Mouse (Mus musculus): ENCODE data around the gene Mutyh.

The Mutyh gene

DNA sequence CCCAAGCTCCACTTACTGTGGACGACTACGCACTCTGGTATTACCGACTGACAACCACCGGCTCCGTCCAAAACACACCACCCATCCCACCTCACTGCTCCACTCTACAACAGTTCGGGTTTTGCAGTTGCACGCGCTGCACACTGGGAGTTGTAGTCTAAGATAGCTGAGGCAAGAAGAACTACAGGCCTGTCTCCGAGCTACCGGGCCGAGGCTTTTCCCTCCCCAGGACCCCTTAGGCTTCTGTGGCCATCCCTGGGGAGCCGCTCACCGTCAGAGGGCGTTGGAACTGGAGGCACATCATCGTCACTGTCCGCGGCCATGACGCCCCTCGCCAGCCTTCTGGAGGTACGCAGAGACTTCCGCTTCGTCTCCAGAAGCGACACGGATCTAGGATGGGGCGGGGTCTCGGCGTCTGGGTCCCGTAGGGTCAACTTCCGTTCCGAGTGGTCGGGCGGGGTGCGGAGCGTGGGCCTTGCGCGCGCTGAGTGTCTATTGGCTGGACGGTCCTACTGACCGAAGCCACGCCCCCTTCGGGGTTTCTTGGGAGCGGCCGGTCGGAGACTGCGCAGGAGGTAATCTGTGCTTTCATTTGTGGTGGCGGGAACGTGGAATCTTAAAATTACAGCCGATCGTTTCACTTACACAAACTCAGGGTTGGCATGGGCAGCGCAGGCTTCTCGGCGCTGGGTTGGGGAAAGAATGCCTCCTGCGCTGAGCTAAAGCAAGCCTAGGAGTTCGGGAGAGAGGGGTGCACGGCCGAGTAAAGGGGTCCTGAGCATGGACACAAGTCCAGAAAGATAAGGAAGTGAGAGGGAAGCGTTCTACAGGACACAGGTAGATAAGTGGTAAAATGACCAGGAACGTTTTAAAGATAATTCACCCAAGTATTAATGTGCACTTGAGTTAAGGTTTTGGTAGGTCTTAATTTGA lies at the start of gene Mutyh, which contains the start of gene Toe1:
Mutyh (plus strand) TSS at position 527 of the 933 bp plus-strand sequence.
Toe1 (minus strand) TSS at position 444 of the 933 bp plus-strand sequence.
- peak; percentile 97 for DNase-seq

DNA sequence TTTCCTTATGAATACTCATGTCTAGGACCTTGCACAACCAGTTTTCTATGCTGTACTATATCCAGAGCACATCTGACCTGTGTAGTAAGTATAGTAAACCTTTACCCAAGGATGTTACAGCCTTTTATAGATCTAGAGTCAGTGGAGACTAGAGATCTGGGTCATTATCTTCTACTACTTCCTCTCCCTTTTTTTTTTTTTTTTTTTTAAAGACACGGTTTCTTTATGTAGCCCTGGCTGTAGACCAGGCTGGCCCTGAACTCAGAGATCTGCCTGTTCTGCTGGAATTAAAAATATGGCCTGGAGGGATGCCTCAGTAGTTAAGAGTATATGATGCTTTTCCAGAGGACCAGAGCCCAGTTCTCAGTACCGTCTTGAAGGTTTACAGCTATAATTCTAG lies 45.6 kb upstream of the Mutyh start:
- no peak for DNase-seq

DNA sequence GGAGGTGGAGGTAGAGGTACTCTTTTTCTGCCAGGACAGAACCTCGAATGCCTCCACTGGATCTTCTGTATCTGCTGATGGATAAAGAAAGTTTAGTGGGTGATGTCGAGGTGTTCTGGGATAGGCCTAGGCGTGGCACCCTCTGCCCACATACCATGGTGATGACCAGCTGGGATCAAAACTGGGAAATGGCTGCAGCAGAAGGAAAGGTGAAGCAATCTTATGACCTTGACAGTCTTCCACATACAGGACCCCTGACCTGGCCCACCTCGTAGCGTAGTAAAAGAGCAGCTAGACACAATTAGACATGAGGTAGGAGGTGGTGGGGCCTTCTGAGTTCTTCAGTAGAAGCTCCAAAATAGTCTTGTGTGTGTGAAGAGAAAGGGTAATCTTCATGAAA lies 43.5 kb upstream of the Mutyh start:
- no peak for DNase-seq

DNA sequence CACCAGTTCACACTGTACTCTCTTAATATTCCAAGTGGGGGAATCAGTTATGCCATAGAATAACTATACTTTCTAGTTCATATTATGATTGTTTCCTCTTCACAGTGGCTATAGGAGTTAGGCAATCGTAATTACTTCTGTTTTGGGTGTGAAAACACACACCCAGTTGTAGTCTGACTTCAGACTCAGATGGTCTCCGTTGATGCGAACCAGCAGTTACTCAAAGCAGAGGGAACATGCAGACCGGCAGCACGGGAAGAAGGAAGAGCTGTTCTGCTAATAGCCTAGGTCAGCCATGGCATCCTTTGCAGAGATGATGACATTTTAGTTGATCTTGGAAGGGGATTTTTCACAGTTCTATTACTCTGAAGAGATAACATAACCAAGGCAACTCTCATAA lies 39.0 kb upstream of the Mutyh start:
- DNase-seq = no peak

DNA sequence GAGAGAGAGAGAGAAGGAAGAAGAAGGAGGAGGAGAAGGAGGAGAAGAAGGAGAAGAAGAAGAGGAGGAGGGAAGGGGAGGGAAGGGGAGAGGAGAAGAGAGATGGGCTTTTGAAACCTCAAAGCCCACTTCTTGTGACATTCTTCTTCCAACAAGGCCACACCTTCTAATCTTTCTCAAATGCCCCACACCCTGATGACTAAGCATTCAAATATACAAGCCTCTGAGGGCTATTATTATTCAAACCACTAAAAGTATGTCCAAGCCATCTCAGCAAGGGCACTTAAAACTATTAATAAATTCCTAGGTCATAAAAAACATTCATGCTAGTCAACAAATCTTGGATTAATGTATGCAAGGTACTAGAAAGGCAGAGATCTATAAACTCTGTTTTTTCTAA lies 38.5 kb upstream of the Mutyh start:
- DNase-seq = no peak

DNA sequence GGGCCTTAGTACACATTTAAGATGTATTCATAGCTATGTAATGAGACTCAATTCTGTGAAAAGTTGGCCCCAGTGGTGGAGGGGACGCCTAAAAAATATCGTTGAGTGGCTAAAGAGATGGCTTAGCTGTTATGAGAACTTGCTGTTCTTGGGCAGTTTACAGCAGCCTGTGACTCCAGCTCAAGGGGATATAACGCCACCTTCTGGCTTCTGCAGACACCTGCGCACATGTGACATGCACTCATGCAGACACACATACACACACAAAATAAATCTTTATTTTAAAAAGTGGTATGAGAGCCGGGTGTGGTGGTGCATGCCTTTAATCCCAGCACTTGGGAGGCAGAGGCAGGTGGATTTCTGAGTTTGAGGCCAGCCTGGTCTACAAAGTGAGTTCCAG lies 31.1 kb upstream of the Mutyh start:
- no peak for DNase-seq

DNA sequence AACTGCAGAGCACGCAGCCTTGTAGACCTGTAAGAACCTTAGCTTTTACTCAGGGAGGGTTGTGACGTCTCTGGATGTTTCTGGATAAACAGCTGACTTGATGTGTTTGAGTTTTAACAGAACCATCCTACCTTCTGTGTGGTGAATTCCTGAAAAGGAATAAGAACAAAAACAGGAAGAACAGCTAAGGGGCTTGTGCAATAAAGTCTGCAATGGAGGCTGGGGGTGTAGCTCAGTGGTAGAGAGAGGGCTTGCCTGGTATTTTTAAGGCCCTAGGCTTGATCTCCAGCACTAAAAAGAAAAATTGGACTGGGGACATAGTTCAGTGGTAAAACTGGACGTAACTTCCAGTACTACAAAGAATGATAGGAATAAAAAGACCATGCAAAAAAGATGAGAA lies 30.4 kb upstream of the Mutyh start:
- DNase-seq = no peak

DNA sequence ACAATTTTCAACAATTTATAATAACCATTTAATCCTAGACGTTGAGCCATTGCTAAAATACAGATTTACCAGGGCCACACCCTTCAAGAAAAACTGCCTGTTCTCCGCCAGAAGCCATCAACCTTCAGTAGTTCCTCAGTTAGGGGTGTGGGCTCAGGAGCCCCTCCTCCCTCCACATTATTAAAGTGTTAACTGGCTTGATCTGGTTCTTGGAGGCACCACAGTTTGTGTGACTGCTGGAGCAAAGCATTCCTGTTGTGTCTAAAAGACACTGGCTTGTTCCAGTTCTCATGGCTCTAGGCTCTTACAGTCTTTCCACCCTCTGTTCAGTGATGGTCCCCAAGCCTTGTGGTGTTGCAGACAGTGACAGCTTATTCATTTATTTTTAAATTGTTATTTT lies 27.0 kb upstream of the Mutyh start:
- no peak for DNase-seq

DNA sequence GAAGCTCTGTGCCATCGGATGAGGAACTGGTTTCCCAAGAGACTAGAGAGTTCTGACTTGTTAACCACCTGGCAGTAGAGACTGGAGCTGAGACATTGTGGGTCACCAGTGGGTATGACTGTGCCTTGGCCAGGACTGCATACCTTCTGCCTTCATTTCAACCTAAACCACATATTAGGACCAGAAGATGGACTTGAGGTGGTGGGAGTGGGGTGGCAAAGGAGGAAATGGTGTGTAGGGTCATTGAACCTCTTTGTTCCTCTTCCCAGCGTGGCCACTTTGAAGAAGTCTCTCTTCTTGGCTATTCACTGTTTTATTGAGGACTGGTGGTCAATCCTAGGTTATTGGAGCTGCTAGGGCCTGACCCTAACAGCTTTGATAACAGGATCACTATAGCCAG lies 26.2 kb upstream of the Mutyh start:
- DNase-seq = no peak

DNA sequence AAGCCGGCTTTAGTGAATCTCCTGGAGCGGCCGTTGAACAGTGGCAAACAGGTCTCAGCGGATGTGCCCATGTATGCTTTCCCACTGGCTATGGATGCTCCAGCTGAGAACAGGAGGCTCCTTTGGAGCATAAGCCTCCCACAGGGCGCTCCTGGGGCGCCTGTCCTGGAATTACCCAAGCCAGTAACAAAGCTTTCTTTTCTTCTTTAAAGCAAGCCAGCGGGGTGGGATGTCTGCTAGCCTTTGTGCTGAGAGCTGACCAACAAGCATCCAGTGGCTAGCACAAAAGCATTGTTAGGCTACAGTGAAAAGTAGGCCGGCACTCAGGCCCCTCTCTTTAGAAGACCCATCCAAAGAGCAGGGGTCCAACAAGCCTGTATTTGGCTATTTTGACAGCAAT lies 25.4 kb upstream of the Mutyh start:
- no peak for DNase-seq

DNA sequence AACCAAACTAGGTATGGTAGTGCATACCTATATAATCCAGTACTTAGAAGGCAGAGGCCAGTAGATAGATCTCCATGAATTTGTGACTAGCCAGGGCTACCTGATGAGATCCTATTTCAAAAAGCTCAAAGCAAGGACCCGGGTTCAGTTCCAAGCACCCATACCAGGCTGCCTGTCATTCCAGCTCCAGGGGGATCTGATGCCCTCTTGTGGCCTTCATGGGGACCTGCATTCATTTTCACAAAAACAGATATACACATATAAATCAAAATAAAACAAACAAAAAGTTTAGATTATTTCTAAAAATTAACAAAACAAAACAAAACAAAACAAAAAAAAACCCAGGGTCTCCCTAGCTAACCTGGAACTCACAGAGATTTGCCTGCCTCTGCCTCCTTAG lies 20.9 kb upstream of the Mutyh start:
- DNase-seq = no peak

DNA sequence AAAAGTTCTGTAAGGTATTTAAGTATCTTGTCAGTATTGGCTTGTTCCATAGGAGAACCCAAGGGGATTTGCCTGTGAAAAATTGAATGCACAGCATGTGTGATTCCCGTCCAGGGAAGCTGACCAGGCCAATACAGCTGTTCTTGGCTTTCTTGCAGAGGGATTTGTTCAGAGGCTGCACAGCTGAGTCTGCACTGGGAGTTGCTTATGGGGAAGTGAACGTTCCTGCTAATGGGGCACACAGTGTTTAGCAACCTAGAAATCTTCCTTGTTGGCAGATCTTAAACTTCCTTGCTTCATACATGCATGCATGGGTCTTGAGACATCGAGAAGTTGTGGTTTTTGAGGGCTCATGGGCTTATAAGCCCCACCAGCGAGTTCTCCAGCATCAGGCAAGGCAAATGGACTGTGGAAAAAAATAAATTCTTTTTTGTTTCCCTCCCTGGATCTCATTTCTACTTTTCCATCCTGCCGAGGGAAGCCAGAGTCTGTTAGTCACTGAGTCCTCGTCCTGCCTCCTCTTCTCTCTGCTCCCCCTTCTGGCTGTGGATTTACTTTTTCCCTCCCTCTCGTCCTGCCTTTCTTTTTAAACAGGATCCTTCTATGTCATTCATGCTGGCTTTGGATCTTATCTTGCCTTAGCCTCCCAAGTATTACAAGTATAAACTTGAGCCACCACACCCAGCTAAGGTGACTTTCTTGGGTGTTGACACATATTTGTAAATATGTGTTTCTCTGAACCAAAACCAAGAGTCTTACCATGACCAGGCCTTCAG lies 19.4 kb upstream of the Mutyh start:
- no peak for DNase-seq

DNA sequence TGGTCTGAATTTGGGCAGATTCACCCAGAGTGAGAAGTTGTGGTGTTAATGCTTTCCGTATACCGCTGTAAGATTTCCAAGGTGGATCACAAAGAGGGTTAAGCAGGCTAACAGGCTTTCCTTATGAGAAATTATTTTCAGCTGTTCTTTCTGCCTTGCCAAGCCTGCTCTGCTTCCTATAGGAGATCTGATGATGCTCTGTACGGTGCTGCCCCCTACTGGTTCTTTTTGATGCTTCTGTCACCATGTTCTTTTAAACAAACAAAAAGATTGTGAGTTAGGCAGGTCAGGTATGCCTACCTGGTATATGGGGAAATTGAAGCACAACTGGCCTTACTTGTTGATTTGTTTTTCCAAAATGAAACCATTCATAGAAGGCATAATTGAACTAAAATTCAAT lies 18.6 kb upstream of the Mutyh start:
- peak; percentile 89 for DNase-seq

DNA sequence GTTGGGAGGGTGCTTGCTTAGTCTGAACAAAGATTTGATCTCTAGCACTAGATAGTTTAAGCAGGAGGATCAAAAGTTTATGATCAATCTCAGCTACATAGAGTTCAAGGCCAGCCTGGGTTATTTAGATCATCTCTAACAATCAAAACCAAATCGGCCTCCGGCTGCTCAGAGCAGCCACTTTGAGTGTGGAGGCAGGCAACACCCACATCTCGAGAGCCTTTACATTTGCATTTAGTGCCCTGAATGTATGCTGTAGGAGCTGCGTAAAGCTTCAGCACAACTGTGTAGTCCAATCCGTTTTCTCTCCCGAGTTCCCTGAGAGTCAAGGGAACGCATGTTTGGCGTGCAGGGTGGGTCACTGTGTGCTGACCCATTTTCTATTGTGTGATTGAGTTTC lies 15.1 kb upstream of the Mutyh start:
- DNase-seq = no peak

DNA sequence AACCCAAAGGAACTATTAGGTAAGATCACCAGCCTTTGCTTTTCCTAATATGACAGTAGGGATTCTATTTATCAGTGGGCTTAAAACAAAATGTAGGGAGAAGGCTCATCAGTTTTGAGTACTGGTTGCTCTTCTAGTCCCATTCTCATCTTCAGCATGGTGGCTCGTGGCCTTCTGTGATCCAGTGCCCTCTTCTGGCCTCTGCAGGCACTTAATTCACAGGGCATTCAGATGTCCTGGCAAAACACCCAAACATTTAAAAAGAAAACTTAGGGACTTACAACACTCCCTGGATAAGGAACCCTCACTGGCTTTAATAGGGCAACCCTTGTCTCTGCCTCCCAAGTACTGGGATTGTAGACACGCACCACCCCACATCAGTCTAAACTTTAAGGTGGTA lies 13.2 kb upstream of the Mutyh start:
- DNase-seq = no peak

DNA sequence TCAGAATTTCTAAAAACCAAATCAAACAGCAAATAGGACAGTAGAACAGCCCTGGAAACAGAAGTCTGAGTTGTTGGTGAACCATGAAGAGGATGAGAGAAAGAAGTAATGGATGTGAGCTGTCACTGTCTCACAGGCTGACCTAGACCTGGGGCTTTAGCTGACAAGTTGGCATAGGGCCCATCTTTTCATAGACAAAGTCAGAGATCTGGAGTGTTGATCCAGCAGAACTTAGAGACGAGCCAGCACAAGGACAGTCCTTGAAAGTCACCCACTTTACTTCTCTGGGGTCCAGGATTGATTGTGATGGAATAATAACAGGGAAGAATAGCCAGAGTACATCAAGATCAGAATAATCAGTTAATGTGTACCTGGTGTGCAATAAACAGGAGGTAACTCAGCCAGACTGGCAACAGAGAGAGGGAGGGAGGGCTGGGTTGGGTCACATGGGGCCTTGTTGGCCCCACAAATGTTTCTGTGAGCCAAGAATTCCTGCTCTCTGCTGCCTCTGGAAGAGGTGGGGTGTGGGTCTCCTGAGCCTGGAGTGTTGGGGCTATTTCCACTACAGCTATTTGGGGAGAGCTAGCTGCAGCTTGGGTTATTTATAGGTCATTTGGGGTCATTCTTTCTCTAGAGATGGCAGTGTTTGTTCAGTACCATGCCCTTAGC lies 10.9 kb upstream of the Mutyh start:
- DNase-seq = peak; percentile 67

DNA sequence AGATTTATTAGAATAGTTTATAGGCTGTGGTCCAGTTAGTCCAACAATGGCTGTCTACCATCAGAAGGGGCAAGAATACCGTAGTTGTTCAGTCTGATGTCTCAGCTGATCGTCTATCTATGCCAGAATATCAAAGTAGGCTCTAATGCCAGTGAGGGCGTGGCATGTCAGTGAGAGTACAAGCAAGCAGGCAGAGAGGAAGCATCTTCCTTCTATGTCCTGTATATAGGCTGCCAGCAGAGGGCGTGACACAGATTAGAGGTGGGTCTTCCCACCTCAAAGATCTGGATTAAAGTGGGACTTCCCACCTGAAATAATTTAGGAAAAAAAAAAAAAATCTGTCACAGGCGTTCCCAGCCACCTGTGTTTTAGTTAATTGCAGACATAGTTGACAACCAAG lies 7.6 kb upstream of the Mutyh start:
- DNase-seq = no peak

DNA sequence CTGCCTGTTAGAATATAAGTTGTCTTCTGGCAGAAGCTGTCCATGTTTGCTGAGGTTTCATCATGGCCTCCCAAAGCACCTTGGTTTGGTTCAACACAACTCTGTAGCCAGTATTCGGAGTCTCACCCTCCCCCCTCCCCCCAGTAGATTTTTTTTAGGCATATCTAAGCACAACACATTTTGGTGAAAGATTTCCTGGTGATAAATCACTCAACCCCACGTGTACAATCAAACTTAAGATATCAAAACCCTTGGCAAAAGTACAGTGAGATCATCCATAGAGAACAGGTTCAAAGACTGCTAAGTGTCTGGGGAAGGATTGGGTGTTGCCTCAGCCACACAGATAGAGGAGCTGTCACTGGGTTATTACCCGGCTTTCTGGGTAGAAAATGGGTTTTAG lies 3.5 kb downstream of the Mutyh start:
- DNase-seq = no peak

DNA sequence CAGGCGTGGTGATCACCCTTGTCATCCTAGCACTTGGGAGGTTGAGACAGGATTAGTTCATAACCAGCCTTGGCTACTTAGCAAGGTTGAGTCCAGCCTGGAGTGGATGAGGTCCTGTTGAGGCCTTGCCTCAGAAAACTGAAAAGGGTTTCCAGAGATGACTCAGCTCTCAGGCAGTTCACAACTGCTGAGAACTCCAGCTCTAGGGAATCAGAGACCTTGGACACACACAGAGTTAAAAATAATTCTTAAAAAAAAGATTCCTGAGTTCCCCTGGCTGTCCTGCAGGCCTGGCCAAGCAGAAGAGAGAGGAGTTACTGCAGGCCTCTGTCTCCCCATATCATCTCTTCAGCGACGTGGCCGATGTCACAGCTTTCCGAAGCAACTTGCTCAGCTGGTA lies 7.8 kb downstream of the Mutyh start:
- DNase-seq = no peak

DNA sequence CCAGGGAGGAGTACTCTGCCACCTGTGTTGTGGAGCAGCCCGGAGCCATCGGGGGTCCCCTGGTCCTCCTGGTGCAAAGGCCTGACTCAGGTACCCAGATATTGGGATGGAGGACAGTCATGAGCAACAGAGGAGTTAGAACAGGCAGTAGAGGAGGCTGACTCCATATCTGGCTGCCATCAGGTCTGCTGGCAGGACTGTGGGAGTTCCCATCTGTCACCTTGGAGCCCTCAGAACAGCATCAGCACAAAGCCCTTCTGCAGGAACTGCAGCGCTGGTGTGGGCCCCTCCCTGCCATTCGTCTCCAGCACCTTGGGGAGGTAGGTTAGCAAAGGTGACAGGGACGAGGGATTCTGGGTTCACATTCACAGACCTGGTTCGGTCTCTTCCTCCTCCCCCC lies 10.0 kb downstream of the Mutyh start:
- no peak for DNase-seq

DNA sequence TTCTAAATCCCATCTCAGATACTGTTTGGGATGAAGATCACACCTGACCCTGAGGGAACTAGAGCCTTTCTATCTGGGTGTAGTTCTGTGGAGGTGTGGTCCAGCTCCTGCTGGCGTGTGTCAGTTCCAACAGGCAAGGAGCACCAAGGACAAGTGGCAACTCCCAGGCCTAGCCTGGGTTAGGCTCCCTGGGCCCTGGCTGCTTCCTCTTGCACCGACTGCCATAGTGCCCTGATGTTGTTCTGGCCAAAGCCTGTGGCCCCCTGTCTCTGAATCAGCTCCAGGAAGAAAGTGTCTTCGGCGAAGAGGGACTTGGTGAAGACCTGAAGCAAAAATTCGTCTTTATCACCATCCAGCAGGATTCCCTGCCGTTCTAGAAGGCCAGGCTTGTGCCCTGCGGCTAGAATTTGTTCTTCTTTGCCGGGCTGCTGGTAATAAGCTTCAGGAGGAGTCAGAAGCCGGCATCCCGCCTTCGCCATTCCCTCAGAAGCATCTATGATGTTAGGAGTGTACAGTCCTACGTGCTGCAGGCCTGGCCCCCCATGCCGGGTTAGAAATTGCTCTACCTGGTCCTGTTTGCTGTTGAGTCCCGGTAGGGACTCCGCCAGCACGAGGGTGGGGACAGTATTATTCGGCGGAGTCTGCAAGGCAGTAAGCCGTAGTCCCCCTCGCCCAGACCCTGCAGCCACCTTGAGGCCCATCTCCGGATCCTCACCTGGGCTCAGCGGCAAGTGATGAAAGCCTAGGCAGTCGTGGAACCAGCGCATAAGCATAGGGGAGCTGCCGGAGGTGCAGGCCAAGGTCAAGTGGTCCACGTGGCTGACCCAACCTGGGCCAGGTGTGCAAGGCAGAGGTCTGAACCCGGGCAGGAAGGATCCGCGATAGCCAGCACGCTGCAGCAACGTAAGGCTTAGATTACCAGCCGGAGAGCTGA lies 12.7 kb downstream of the Mutyh start:
- DNase-seq = no peak
